Mouse (Mus musculus) megakaryocyte-erythroid progenitor cell, adult 5-6 weeks (primary cell): ENCODE results near the gene Spryd7. TPM values are rescaled to one million over a fixed set of nuclear protein-coding genes. Genes with fewer than 3 reads are reported as not detected.
"Not testable (repeated sequence)": the region's sequence is repeated elsewhere in the genome, so short reads cannot be mapped to it uniquely, and the experiment has no call there.

Source experiments
- ATAC-seq: replicated peaks from 2 replicates; pipeline ENCODE4 v1.8.0; 2016; ENCODE audit warnings: mild to moderate bottlenecking, inconsistent platforms; ENCODE audit not compliant: severe bottlenecking, poor library complexity, low FRiP score, low TSS enrichment
- total RNA-seq, 2 experiments: library from RNA; stranded (forward) in 1 of 2; stranded (reverse) in 1 of 2; fragments of 200-1000, 215-1000 nt in 1 of 2; fragments of >200 nt in 1 of 2; fragmentation: Nextera tagmentation in 1 of 2; gene quantifications; 2 replicates each; pipeline ENCODE4 v1.2.3; 2014 to 2017

Spryd7 gene
- total RNA-seq, 2 experiments from 2014 or later, result 10.7 to 24.0 TPM

DNA sequence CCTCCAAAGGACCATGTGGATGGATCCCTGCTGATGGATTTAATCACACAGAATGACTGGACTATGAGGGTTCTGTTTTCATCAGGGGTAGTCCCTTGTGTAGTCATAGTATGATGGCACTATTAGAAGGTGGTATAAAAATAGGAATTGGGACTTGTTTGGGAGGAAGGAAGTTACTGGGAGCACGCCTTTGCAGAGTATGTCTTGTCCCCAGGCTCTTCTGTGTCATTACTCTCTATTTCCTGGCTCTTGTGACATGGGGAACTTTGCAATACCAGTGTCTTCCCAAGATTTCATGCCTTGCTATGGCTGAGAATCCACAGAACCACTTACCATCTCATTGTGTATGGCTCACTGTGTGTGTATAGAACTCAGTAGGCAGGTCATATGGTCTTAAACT, 8.1 kb downstream of the Spryd7 start:
- ATAC-seq, result no peak

DNA sequence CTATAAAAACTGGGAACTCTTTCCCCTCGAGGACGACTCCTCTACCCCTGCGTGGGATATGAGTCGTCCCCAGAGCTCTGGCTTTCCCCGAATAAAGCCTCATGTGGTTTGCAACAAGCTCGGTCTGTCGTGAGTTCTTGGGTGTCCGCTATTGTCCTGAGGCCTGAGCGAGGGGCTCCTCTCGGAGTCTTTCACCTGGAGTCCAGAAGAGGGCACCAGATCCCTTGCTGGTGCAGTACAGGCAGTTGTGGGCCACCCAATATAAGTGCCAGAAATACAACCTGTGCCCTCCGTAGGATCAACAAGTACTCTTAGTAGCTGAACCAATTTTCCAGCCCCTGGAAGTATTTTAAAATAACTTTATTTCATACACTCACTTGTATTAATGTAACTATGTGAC, 18.9 kb downstream of the Spryd7 start:
- ATAC-seq, result not testable (repeated sequence)

- ATAC-seq, result peak; percentile 67
These were observed 19.9 kb downstream of the Spryd7 start for GRCm38 (mm10) chr14:61536631-61537264.

DNA sequence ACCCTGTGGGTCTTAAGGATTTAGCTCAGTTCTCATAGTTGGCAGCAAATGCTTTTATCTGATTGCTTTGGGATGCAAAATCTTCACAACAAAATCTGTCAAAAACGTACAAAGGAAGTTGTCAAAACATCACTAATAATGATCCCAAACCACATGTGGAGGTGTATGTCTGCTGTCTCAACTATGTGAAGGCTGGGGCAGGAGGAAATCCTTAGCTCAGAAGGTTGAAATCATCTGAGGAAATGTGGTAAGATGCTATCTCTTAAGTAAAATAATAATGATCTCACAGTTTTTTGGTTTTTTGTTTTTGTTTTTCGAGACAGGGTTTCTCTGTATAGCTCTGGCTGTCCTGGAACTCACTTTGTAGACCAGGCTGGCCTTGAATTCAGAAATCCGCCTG, 20.9 kb downstream of the Spryd7 start:
- no peak for ATAC-seq

- ATAC-seq, result peak; percentile 64
These were observed 25.7 kb downstream of the Spryd7 start for GRCm38 (mm10) chr14:61530966-61531365.

- no peak for ATAC-seq
These were observed 26.3 kb downstream of the Spryd7 start for GRCm38 (mm10) chr14:61530396-61530795.

DNA sequence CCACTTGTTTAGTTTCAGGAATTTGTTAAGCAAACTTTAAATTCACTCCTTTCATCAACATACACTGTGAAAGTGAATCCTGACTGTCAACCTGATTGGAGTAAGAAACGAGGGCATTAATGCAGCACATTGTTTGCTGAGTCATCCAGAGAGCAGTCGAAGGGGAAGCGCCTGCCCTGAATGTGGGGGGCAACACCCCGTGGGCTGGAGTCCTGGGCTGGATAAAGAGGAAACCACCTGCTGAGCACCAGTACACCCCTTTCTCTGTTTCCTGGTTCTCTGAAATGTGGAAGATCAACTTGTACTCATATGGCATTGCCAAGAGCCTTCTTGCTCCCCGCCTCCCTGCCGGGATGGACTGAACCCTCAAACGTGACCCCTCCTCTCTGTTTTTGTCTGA, 27.2 kb downstream of the Spryd7 start:
- peak; percentile 66 for ATAC-seq

DNA sequence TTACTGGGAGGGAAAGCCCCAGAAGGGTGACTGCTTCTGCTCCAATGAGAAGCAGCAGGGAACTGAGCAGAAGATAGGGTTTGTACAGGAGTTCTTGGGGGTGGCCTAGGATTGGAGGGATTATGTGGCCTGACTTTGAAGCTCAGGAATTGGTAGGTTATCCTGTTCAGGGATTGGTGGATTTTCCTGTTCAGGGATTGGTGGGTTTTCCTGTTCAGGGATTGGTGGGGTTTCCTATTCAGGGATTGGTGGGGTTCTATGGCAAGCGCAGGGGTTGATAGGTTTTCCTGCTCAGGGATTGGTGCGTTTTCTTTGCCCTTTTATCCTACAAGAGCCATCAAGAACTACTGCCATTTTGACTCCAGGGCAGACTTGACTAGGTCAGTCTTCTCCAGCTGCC, 30.7 kb downstream of the Spryd7 start:
- no peak for ATAC-seq

GRCm38 (mm10) chr14:61523821-61524220, 32.9 kb downstream of the Spryd7 start:
- no peak for ATAC-seq

DNA sequence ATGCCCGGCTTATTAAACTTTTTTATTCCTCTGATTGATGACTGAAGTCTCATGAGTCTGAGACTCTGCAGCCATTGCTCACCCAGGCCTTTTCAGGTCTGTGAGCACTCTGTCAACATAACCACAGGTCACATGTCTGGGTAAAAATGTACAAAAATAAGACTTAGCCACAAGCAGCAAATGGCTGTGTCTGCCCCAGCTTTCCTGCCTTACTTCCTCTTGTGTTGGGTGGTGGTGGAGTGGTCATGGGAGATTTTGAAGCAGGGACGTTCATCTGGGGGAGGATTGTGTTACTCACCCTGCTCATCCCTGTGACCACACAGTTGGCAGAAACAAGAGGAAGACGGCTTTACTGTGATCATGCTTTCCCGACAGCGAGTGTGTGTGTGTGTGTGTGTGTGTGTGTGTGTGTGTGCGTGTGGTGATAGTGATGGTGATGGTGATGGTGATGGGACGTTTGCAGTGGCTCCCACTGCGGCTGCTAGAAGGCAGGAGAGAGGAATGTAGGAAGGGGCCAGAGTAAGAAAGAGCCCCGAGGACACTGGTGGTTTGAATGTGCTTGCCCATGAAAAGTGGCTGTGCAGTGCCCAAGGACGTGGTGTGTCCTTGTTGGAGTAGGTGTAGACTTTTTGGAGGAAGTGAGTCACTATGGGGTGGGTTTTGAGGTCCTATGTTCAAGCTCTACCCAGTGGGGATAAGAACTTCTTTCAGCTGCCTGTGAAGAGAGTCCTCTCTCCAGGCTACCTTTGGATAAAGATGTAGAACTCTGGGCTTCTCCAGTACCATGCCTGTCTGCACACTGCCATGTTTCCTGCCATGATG, 37.8 kb downstream of the Spryd7 start:
- 0 out of 2 replicates have a peak, but pooled peaks have one; percentile 25 for ATAC-seq

GRCm38 (mm10) chr14:61516471-61517426, 39.9 kb downstream of the Spryd7 start:
- peak; percentile 80 for ATAC-seq

DNA sequence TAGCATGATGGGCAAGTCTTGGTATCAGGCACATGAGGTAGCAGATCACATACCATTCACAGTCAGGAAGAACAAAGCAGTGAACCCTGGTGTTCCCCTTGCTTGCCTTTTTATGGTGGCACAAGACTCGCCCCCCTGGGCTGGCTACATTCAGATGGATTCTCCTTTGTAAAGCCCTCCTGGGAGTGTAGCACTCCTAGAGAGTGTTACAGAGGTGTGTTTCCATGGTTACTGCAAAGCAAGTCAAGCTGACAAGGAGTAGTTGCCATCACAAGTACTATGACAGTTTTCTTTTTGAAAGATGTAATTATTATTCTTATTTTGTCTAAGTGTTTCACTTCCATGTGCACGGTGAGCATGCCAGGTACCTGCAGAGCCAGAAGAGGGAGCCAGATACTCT, 45.2 kb downstream of the Spryd7 start:
- no peak for ATAC-seq

GRCm38 (mm10) chr14:61497716-61498490, 58.8 kb downstream of the Spryd7 start:
- ATAC-seq, result peak; percentile 93

DNA sequence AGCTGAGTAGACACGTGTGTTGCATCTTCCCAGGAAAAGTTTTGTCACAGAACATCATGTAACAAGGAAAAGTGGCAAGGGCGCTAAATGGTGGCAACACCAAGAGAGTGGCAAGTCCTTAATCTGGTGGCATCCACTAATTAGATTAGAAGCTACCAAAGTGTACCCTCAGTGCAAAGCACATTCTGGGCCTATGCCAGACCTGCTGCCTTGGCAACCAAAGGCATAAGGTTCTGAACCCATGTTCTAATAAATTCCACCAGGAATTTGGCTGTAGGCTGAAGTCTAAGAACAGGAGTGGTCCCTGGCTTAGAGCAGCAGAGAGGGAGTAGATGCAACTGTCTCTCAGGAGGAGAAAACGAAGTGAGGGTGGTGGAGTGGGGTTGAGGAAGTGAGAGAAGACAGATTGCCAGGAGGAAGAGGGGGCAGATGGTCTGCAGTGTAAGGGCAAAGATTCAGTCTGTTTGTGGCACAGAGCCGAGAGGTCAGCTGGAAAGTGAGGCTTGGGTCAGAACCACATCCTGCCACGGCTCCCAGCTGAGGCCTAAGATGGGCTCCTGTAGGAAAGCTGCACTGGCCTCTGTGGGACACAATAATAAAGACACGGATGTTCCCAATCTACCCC, 63.1 kb downstream of the Spryd7 start:
- ATAC-seq, result no peak

Other genes with a start within 250 kb of the Spryd7 start
- 0.99 and 2.4 TPM in 2 replicates for gene Arl11, start 247.1 kb downstream of the Spryd7 start, total RNA-seq (2014; fragmentation: Nextera tagmentation)
- 0.46 TPM in 1 of 2 replicates, not detected in the other for gene Arl11, start 247.1 kb downstream of the Spryd7 start, total RNA-seq (2017)
- gene Ebpl, start 196.4 kb downstream of the Spryd7 start, total RNA-seq (2014; fragmentation: Nextera tagmentation), result 2.6 and 3.4 TPM in 2 replicates
- gene Ebpl, start 196.4 kb downstream of the Spryd7 start, total RNA-seq (2017), result 1.8 and 2.7 TPM in 2 replicates
- 62.5 and 65.8 TPM in 2 replicates for gene Kpna3, start 117.0 kb downstream of the Spryd7 start, total RNA-seq (2014; fragmentation: Nextera tagmentation)
- gene Kpna3, start 117.0 kb downstream of the Spryd7 start, total RNA-seq (2017), result 62.2 and 64.0 TPM in 2 replicates
- gene Trim13, start 41.4 kb upstream of the Spryd7 start, total RNA-seq (2014; fragmentation: Nextera tagmentation), result 7.2 and 14.8 TPM in 2 replicates
- gene Trim13, start 41.4 kb upstream of the Spryd7 start, total RNA-seq (2017), result 21.1 and 28.5 TPM in 2 replicates
- gene Kcnrg, start 50.6 kb upstream of the Spryd7 start, total RNA-seq (2014; fragmentation: Nextera tagmentation), result 0.82 TPM in 1 of 2 replicates, not detected in the other
- 0.65 TPM in 1 of 2 replicates, not detected in the other for gene Kcnrg, start 50.6 kb upstream of the Spryd7 start, total RNA-seq (2017)